Mouse (Mus musculus) lung, adult 2 months (tissue): ENCODE measurements around the gene Rec114.

Experiments
- CTCF ChIP-seq: fragments of 200-500 bp; IDR thresholded peaks from 2 replicates; pipeline ENCODE4 v1.5.1; 2011; ENCODE audit warnings: mild to moderate bottlenecking, low read length, control low read depth; ENCODE audit not compliant: insufficient read depth
- POLR2A ChIP-seq: fragments of 200-500 bp; IDR thresholded peaks from 2 replicates; pipeline ENCODE4 v1.6.1; 2011; ENCODE audit warnings: low read depth, mild to moderate bottlenecking, control low read depth, low read length, borderline replicate concordance; ENCODE audit errors: extremely low read depth

DNA sequence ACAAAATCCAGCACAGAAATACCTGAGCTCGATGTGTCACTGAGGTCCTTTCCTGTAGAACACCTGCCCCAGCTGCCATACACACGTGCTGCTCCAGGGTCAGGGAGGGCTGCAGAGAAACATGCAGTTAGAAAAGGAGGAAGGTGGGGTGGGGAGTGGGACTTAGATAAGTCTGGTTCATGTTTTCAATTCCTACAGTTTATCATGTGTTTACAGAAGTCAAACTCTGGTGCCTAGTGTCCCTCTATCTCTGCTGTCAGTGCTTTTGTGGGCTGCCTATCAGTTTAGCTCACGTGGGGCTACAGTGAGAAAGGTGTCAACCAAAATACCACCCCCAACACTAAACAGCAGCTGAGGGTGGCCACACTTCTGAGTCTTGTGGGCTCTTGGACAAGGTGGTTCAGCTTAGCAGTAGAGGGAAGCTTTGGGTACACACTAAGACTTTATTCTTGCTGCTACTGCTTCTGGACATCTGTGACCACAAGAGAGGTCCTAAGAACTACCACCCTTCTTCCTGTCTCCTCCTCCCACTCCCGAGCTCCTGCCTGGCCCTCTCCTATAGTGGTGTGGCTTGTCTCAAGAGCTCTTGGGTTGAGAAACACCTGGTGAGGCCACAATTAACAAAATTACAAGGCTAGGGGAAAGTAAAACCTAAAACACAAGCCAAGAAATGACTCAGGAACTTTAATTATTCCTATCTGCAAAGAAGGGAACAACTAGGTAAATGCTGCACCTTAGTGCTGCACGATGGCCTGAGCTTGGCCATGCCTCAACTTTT lies 85.8 kb downstream of the Rec114 start:
- no peak for TF ChIP-seq CTCF
- no peak for TF ChIP-seq POLR2A
